Mouse (Mus musculus): ENCODE measurements around the gene Elane.

DNA sequence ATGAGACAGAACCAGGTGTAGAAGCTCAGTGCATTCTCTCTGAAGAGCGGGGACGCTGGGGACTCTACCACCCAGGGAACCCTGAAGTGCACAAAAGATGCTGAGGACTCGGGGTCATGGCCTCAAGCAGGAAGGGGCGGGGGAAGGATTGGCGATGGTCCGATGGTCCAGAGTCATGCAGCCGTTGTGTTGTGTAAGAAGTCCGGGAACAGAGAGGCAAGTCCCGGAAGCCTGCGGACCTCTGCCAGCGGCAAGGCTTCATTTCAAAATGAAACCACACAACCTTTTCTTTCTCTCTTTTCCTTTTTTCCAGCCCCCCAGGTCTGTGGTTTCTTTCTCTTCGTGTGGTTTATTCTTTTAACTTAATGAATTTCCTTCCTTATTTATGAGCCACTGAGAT is 8.3 kb upstream of the Elane start:
- TF ChIP-seq CTCF (IDR thresholded peaks at IDR 0.05; ENCODE audit: control insufficient read depth, insufficient read depth, low read length) = no peak
- no peak for TF ChIP-seq POLR2A (IDR thresholded peaks at IDR 0.05; ENCODE audit: borderline replicate concordance, control insufficient read depth, low read depth, low read length)
